Mouse (Mus musculus) embryonic fibroblast, embryonic 13.5 days (primary cell): ENCODE data around the gene Gipr. TPM values are rescaled to one million over a fixed set of nuclear protein-coding genes. Genes with fewer than 3 reads are reported as not detected.
"Not testable (repeated sequence)": the region's sequence is repeated elsewhere in the genome, so short reads cannot be mapped to it uniquely, and the experiment has no call there.

Experiments
- H3K27ac ChIP-seq: 2 replicates; pipeline ENCODE4 v1.5.1; 2012; ENCODE audit warnings: low read length, control low read depth, inconsistent platforms; ENCODE audit not compliant: insufficient read depth
- H3K4me1 ChIP-seq: 2 replicates; pipeline ENCODE4 v1.6.1; 2011; ENCODE audit warnings: low read length; ENCODE audit not compliant: control insufficient read depth, insufficient read depth
- H3K4me3 ChIP-seq: 2 replicates; pipeline ENCODE4 v1.5.1; 2011; ENCODE audit warnings: mild to moderate bottlenecking, control low read depth, low read length; ENCODE audit not compliant: insufficient read depth
- CTCF ChIP-seq: IDR thresholded peaks from 2 replicates; pipeline ENCODE4 v1.5.1; 2011; ENCODE audit warnings: mild to moderate bottlenecking, control low read depth, low read length, moderate library complexity, borderline replicate concordance; ENCODE audit not compliant: insufficient read depth
- POLR2A ChIP-seq: IDR thresholded peaks from 2 replicates; pipeline ENCODE4 v1.6.1; 2011; ENCODE audit warnings: low read depth, mild to moderate bottlenecking, control low read depth, low read length, moderate library complexity
- polyA plus RNA-seq: library from polyadenylated mRNA; stranded (reverse); fragments of >200 nt; gene quantifications from 2 replicates; pipeline ENCODE4 v1.2.4, GENCODE M21; 2011; ENCODE audit warnings: low read depth; ENCODE audit not compliant: missing spikeins, insufficient read length

The Gipr gene
- polyA plus RNA-seq, 1 experiment: not detected

DNA sequence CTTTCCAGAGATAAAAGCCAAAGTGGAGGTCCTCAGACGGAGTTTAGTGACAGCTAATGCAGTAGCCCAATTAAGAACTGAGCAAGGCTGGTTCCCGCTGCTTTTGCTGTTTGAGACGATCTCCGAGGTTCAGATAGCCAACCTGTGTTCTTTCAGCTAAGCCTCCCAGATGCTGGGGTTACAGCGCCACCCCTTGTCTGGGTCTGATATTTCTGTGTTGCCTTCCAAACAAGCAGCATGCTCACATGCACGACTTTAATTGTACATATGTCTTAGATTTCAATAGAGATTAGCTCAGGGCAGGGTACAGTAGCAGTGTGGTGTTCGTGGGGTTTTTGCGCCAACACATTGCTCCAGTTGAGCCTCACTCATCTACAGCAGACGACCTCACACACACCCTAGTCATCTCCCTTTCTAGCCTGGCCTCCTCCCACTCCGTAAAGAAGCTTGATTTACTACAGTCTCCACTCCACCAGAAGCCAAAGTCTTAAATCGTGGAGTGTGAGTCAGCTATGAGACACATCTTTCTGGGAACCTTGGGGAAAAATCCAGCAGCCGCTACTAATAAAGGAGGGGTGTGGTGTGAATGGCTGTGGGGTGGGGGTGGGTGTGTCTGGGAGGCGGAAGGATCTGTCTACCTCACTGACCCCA, 10.0 kb downstream of the Gipr start:
- TF ChIP-seq CTCF (peak; percentile 36; the same call in 1 of the 2 replicates), POLR2A (no peak)
- Histone ChIP-seq H3K4me3 (no peak overlapping the region), H3K4me1 (peaks cover 12% of the 10 kb centered on the region), H3K27ac (peak overlapping the region; percentile 80)

DNA sequence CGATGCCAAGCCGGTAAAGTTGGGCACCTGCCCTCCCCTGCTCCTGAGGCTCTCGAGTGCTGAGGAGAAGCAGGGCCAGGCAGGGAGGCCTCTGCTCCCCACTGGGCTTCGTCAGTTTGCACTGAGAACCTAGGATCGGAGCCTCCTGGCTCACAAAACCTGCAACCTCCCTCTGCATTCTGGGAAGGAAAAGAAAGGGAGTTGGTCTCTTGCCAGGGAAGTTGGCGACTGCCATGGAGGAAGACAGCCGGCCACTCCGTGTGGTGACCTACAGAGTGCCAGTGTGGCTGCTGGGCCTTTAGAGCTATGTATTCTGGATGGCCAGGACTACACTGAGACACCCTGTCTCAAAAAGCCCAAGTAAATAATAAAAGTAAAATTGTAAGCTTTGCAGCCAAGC, 11.1 kb downstream of the Gipr start:
- TF ChIP-seq CTCF: no peak
- no peak for TF ChIP-seq POLR2A
- Histone ChIP-seq H3K27ac (no peak overlapping the region), H3K4me3 (no peak overlapping the region), H3K4me1 (peaks cover 16% of the 10 kb centered on the region)

DNA sequence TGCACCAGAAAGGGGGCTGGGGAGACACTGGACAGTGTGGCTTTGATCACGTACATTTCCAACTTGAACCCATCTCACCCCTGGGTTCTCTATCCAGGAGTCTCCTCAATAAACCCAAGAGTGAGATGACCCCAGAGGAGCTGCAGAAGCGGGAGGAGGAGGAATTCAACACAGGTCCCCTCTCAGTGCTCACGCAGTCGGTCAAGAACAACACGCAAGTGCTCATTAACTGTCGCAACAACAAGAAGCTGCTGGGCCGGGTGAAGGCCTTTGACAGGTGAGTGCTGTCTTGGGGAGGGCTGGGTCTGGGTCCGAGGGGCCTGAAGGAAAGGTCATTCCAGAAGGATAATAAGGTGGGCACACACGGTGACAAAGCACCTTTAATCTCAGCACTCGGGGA, 14.8 kb downstream of the Gipr start:
- H3K4me3 ChIP-seq, H3K27ac ChIP-seq: not testable (repeated sequence)
- peaks cover 12% of the 10 kb centered on the region for H3K4me1 ChIP-seq

DNA sequence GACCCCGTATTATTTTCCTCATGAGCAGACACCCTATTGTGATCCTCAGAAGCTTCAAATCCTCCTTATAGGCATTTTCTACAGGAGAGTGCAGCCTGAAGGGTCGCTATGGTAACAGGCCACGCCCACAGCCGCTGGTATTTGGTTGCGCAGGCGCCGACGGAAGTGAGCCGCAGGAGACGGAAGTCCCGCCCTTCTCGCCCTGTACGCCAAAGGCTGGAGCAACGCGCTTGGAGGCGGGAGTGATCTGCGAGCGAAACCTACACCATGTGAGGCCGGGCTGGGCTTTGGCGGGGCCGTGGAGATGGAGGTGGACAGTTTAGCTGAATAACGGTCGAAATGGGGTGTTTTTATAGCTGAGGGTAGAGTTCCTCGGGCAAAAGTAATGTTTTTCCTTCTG, 16.3 kb downstream of the Gipr start, which contains the start of gene Snrpd2:
Gene Snrpd2 (plus strand): TSS at position 97 of the 400 bp plus-strand sequence.
- Histone ChIP-seq H3K4me3 (peak within 1 kb of the TSS; percentile 90), H3K4me1 (0 out of 2 replicates have a peak, but pooled peaks cover 4% of the 10 kb centered on the region), H3K27ac (peak within 1 kb of the TSS; percentile 50)
- TF ChIP-seq CTCF (no peak), POLR2A (peak; percentile 81)

DNA sequence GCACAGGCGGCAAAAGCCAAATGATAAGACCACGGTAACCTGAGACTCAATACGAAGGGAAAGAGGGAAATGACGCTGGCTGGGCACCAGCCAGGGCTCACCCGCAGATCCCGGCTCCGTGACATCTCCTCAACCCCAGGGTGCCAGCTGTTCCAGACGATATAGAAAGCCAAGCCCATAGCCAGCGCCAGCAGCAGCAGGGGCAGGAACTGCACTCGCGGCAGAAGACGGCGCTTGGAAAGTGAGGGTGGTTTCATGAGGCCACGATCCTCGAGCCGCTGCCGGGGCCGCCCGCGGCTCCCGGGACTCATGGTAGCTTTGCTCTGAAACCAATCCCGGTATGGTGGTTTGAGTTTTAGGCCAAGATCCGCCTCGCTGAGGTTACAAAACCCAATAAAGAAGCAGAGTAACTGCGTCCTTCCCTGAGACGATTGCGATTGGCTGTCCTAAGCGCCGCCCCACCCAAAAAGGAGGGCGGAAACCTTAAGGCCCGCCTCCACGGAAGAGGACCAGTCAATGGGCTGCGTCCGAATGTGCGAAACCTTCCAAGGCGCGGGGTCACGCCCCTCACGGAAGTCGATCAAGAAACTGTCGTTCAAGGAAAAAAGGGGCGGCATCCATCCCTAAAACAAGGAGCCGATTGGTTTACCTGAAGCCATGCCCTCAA, 16.9 kb downstream of the Gipr start, which contains the start of gene Qpctl:
Gene Qpctl (minus strand): TSS at position 417 of the 667 bp plus-strand sequence.
- H3K27ac ChIP-seq: peak within 1 kb of the TSS; percentile 50
- H3K4me1 ChIP-seq: 0 out of 2 replicates have a peak, but pooled peaks cover 4% of the 10 kb centered on the region
- TF ChIP-seq POLR2A (peak; percentile 80), CTCF (no peak)
- peak within 1 kb of the TSS; percentile 90 for H3K4me3 ChIP-seq

DNA sequence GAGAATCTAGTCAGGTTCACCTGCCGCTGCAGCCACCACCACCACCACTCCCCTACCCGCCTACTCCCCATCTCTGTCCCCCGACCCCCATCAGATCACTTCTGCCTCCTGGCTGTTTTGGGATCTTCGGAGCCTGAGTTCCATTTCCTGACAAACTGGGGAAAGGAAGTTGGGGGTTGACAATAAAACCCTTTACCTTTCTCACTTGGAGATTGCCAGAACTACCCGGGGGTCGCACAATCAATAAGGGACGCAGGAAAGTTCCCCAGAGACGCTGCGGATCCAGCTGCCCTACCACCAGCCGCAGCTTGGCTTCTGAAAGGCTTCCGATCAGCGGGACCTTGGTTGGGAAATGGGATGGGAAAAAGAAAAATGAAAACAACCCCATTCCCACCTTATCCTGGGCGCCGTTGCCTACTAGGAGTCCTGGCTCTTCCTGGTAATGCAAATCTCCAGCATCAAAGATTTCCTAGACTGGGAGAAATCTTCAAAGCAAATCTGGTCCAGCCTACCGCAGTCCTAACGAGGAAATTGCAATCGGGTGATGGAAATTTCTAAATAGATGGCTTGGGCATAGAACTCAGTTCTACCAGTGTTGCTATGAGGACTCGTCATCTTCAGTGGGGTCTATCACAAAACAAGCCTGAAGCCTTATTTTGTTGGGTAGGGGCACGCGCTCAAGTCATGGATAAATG, 17.6 kb downstream of the Gipr start:
- Histone ChIP-seq H3K4me3 (peak overlapping the region; percentile 61), H3K27ac (peak overlapping the region; percentile 50), H3K4me1 (0 out of 2 replicates have a peak, but pooled peaks cover 4% of the 10 kb centered on the region)
- TF ChIP-seq POLR2A (no peak), CTCF (no peak)

DNA sequence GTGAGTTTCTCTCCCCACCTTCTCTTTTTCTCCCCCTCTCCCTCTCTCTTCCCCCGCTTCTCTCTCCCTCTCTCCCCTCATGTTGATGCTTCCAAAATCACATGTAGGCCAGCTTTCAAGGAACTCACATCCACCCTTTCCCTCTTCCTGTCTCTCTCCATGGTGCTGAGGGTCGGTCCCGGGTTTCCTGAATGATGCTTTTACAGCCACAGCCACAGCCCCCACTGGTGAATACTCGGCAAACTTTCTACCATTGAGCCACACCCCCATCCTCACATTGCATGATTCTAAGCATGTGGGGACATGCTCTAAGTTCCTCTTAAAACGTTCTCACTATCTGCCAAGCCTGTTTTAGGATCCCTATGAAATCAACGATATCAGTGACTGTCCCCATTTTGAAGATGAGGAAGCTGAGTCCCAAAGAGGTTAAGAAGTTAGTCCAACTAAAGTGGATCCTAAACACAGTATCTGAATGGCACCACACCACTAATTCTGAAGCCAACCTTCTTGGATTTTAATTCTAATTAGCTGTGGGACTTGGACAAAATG, 18.4 kb downstream of the Gipr start:
- H3K4me3 ChIP-seq: no peak overlapping the region
- no peak overlapping the region for H3K27ac ChIP-seq
- TF ChIP-seq CTCF: no peak
- TF ChIP-seq POLR2A: no peak
- H3K4me1 ChIP-seq: 0 out of 2 replicates have a peak, but pooled peaks cover 4% of the 10 kb centered on the region

GRCm38 (mm10) chr7:19146793-19147192, 19.1 kb downstream of the Gipr start:
- TF ChIP-seq CTCF (no peak), POLR2A (no peak)
- H3K27ac ChIP-seq: no peak overlapping the region
- H3K4me3 ChIP-seq: no peak overlapping the region

GRCm38 (mm10) chr7:19137380-19137779, 28.5 kb downstream of the Gipr start:
- Histone ChIP-seq H3K4me3 (no peak overlapping the region), H3K27ac (no peak overlapping the region), H3K4me1 (no peaks in the 10 kb centered on the region)
- TF ChIP-seq CTCF (peak; percentile 30; the same call in 1 of the 2 replicates), POLR2A (no peak)

More at GRCm38 (mm10) chr7:19146793-19147192, 19.1 kb downstream of the Gipr start:
- 0 out of 2 replicates have a peak, but pooled peaks cover 4% of the 10 kb centered on the region for H3K4me1 ChIP-seq
